ENCODE assay signal across 25 mouse cellular contexts in the genomic region with DNA sequence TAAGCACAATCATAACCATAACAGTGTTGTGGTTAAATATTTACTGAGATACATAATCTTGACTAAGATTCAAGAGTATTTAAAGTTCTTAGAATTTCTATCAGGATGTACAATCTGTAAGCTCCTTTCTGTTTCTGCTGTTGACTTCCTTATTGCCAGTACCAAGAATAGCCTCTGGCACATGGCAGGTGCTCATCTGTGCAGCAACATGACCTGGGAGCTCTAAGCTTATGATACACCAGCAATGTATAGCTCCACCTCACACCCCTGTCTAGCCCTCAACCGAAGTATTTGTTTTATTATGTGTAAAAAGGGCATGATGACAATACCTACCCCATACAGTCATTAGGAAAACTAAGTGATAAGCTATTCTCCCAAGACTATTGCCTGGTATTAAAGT. TPM values are rescaled to one million over a fixed set of nuclear protein-coding genes. Genes with fewer than 3 reads are reported as not detected.
"Had no signal": no experiment of that assay in that cellular context is flagged by ENCODE, and none has a peak within 500 bp of the region (broad histone marks: within the 10 kb centered on the region; RNA-seq: fewer than 3 reads in every experiment).

No protein-coding gene starts in this region.

- H3K4me2 ChIP-seq: heart, embryonic 11.5 days; heart, embryonic 13.5 days; heart, embryonic 15.5 days; hindbrain, embryonic 13.5 days; hindbrain, embryonic 15.5 days; kidney, embryonic 15.5 days; limb, embryonic 13.5 days; limb, embryonic 15.5 days; liver, embryonic 12.5 days had no signal

- H3K27me3 ChIP-seq: hindbrain, embryonic 13.5 days; hindbrain, embryonic 15.5 days; kidney, embryonic 15.5 days; limb, embryonic 15.5 days; liver, embryonic 12.5 days had no signal

- H3K27ac ChIP-seq: heart, adult 2 months; heart, embryonic 13.5 days; heart, embryonic 15.5 days; hindbrain, embryonic 13.5 days; hindbrain, embryonic 15.5 days; hindbrain, postnatal 0 days; kidney, embryonic 15.5 days; kidney, postnatal 0 days; left cerebral cortex, adult 2 months; limb, embryonic 13.5 days; limb, embryonic 15.5 days; liver, embryonic 12.5 days; liver, embryonic 14.5 days had no signal

- H3K4me1 ChIP-seq: hindbrain, embryonic 15.5 days; liver, embryonic 12.5 days had no signal

- H3K9me3 ChIP-seq: heart, embryonic 13.5 days; heart, embryonic 15.5 days; hindbrain, embryonic 13.5 days; hindbrain, embryonic 15.5 days; kidney, embryonic 15.5 days; limb, embryonic 13.5 days; limb, embryonic 15.5 days; liver, embryonic 12.5 days had no signal

- H3K9ac ChIP-seq: heart, embryonic 13.5 days; heart, embryonic 15.5 days; hindbrain, embryonic 13.5 days; hindbrain, embryonic 15.5 days; kidney, embryonic 15.5 days; limb, embryonic 13.5 days; limb, embryonic 15.5 days; liver, embryonic 12.5 days; liver, embryonic 14.5 days had no signal

- H3K4me3 ChIP-seq: heart, adult 2 months; heart, embryonic 13.5 days; heart, embryonic 15.5 days; hindbrain, embryonic 13.5 days; hindbrain, embryonic 15.5 days; kidney, embryonic 15.5 days; left cerebral cortex, adult 2 months; limb, embryonic 13.5 days; limb, embryonic 15.5 days; liver, embryonic 12.5 days had no signal

- ATAC-seq: forebrain, embryonic 16.5 days; hindbrain, postnatal 0 days had no signal

- H3K36me3 ChIP-seq: heart, embryonic 13.5 days; heart, embryonic 15.5 days; hindbrain, embryonic 13.5 days; hindbrain, embryonic 15.5 days; kidney, embryonic 15.5 days; limb, embryonic 13.5 days; limb, embryonic 15.5 days; liver, embryonic 12.5 days had no signal

- DNase-seq: gastrocnemius, postnatal 10 days; gastrocnemius, postnatal 36 days; heart, adult 2 months; heart, postnatal 36 days; kidney, adult 11 months; kidney, adult 2 months; kidney, adult 9 months; kidney, postnatal 14 days; kidney, postnatal 36 days had no signal

RNA-seq across cellular contexts. Expression of a gene that starts 42.8 kb away (rescaled TPM):
- total RNA-seq: hematopoietic stem cell, adult 5-6 weeks; liver, adult 2 months had no signal
- polyA plus RNA-seq: liver, adult 2 months had no signal
